Mouse (Mus musculus) gastrocnemius, postnatal 4 days (tissue): ENCODE measurements around the gene Dysf. TPM values are rescaled to one million over a fixed set of nuclear protein-coding genes. Genes with fewer than 3 reads are reported as not detected.

Experiments used
- DNase-seq, 2 experiments: peaks; one replicate each; pipeline ENCODE4 v3.0.0; 2021 to 2022; ENCODE audit warnings: low spot score in 2 of 2, mixed read lengths in 2 of 2
- total RNA-seq, 2 experiments: library from RNA; stranded (reverse); gene quantifications; 2 replicates each; pipeline ENCODE4 v1.2.3; 2021

Gene Dysf
- total RNA-seq, 2 experiments from 2014 or later = 113 to 130 TPM

DNA sequence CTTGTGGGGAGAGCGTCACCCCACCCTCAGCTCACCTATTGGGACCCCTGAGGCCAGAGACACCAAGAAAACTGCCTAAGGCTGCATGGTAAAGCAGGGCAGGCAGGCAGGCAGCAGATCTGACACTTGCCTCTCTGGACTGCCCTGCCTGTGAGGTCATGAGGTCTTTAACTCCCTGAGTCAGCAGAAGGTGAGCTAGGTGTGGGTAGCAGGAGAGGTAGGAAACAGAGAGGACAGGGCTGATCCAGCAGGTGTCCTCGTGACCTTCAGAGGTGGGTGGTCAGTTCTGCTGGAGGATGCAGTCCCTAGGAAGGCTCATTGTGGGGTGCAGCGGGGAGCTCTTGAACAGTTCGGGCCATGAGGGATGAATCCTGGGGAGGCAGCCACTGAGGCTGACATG lies 219.8 kb downstream of the Dysf start:
- DNase-seq = no peak

DNA sequence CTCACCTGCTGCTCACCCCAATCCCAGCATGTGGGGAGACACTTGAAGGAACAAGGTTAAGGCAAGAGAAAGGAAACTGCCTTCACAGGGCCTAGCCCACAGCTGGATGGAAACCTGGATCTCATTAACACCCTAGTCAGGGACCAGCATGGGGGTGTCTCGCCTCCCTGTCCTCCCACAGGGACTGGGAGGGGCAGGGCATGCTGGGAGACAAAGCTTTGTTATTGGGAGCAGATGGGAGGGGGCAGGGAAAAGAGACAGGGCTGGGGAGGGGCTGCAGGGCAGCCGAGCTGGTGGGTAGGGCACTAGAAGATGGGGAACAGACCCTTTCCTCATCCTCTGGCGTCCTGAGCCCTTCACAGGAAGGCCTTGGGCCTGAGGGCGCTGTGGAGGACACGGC lies 220.4 kb downstream of the Dysf start:
- DNase-seq = no peak

GRCm38 (mm10) chr6:84229739-84230138 lies 221.3 kb downstream of the Dysf start:
- DNase-seq = no peak

- no peak for DNase-seq
Observed at GRCm38 (mm10) chr6:84231108-84231507, 222.7 kb downstream of the Dysf start.

- DNase-seq = no peak
Observed at GRCm38 (mm10) chr6:84232063-84232760, 223.8 kb downstream of the Dysf start.

DNA sequence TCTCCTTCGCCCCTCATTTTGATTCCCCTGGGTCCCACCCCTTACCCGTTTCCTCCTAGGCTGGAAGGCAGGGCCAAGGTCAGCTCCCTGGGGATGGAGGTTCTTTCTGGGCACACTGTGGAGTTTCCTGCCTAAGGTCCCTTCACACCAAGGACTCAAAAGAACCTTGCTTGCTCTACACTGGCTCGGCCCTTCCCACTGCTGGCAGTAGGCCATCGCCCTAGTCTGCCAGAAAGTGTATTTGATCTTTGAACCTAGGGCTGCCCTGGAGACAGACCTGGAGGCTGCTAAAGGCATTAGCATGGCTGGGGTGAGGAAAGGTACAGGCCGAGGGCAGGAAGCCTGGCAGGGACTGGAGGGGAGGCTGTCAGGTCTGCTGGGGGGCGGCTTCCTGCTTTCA lies 225.4 kb downstream of the Dysf start:
- DNase-seq = no peak

DNA sequence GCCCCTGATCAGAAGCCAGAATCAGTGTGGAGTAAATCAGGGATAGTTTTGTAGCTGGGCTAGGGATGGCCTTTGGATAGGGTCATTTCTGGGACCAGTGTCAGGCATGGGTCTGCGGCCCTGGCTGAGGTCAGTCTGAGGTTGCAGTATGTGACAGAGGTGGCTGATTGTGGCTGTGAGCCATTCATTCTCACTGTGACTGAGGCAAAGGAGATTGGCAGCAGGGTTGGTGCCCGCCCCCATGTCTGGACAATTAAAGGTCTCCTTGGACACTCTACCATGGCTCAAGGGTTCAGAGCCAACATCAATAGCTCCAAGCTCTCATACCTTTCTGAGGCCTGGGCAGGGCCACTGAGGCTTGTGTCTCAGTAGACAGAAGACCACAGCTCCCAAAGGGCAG lies 227.0 kb downstream of the Dysf start:
- no peak for DNase-seq

GRCm38 (mm10) chr6:84243385-84243784 lies 235.0 kb downstream of the Dysf start:
- DNase-seq = no peak

GRCm38 (mm10) chr6:84246101-84246760 lies 237.8 kb downstream of the Dysf start:
- DNase-seq = no peak

GRCm38 (mm10) chr6:84246979-84247378 lies 238.6 kb downstream of the Dysf start:
- no peak for DNase-seq

Other genes starting within 250 kb of the Dysf start
- gene Ankrd53, start 245.9 kb upstream of the Dysf start, total RNA-seq = not detected
- gene Tex261, start 232.8 kb upstream of the Dysf start, total RNA-seq = 10 to 100 TPM; 48.6 to 53.3 TPM
- 10 to 100 TPM; 23.5 to 28.6 TPM for gene Nagk, start 213.6 kb upstream of the Dysf start, total RNA-seq
- 10 to 100 TPM; 32.6 to 32.7 TPM for gene Paip2b, start 176.8 kb upstream of the Dysf start, total RNA-seq
- 10 to 100 TPM; 61.7 to 82.4 TPM for gene Zfp638, start 141.5 kb upstream of the Dysf start, total RNA-seq